Mouse (Mus musculus) hindbrain, embryonic 14.5 days (tissue): ENCODE data around the gene Ptpn18. TPM values are rescaled to one million over a fixed set of nuclear protein-coding genes. Genes with fewer than 3 reads are reported as not detected.
A peak's percentile ranks its signal among the peaks of the same experiment; 100 is the strongest.

ENCODE experiments used
- ATAC-seq: fragments of 200-750 bp; cut with Nextera tagmentation; 2 replicates; pipeline ENCODE4 v1.8.0; 2017; ENCODE audit warnings: moderate number of reproducible peaks, mild to moderate bottlenecking, moderate TSS enrichment, moderate library complexity; ENCODE audit not compliant: low FRiP score
- DNase-seq: peaks from one replicate; pipeline ENCODE4 v3.0.0-alpha.2; 2015; ENCODE audit warnings: low spot score
- H3K27ac ChIP-seq: fragments of 300-500 bp; sonication (generic); 2 replicates; pipeline ENCODE4 v1.5.1; 2014; ENCODE audit warnings: mild to moderate bottlenecking, moderate library complexity
- H3K27me3 ChIP-seq: fragments of 300-500 bp; sonication (generic); 2 replicates; pipeline ENCODE4 v1.6.1; 2014; ENCODE audit warnings: mild to moderate bottlenecking, low read length, mixed read lengths; ENCODE audit not compliant: control insufficient read depth, insufficient read depth
- H3K36me3 ChIP-seq: fragments of 300-500 bp; sonication (generic); replicated peaks from 2 replicates; pipeline ENCODE4 v1.6.1; 2014; ENCODE audit not compliant: control insufficient read depth, insufficient read depth
- H3K4me1 ChIP-seq: fragments of 300-500 bp; sonication (generic); replicated peaks from 2 replicates; pipeline ENCODE4 v1.6.1; 2014; ENCODE audit warnings: antibody characterized with exemption, low read length, mixed read lengths; ENCODE audit not compliant: control insufficient read depth, insufficient read depth
- H3K4me2 ChIP-seq: fragments of 300-500 bp; sonication (generic); replicated peaks from 2 replicates; pipeline ENCODE4 v1.6.1; 2014; ENCODE audit warnings: mild to moderate bottlenecking, moderate library complexity
- H3K4me3 ChIP-seq: fragments of 300-500 bp; sonication (generic); replicated peaks from 2 replicates; pipeline ENCODE4 v1.5.1; 2014; ENCODE audit warnings: mild to moderate bottlenecking, low read length
- H3K9ac ChIP-seq: fragments of 300-500 bp; sonication (generic); 2 replicates; pipeline ENCODE4 v1.6.1; 2014
- H3K9me3 ChIP-seq: fragments of 300-500 bp; sonication (generic); 2 replicates; pipeline ENCODE4 v1.6.1; 2016; ENCODE audit warnings: low read length; ENCODE audit not compliant: control insufficient read depth
- WGBS: fragments of 180-500 bp; shearing (Covaris S2); extraction: QIAGEN DNeasy Blood & Tissue Kit; methylation state at CpG from one replicate; pipeline ENCODE4 v1.1.7; 2014; 5-methylcytosine and 5-hydroxymethylcytosine counted together
- polyA plus RNA-seq: library from polyadenylated mRNA; unstranded; fragments of >200 nt; fragmentation: Nextera tagmentation; extraction: Ambion mirVana; gene quantifications from 2 replicates; pipeline ENCODE4 v1.2.1, GENCODE M21; 2014

Gene Ptpn18
- polyA plus RNA-seq, 1 experiment from 2014 or later = 6.8 TPM

GRCm38 (mm10) chr1:34478891-34479655 is 19.5 kb downstream of the Ptpn18 start:
- H3K4me1 ChIP-seq = no peaks in the 10 kb centered on the region
- no peak overlapping the region for H3K4me3 ChIP-seq
- no peaks in the 10 kb centered on the region for H3K27me3 ChIP-seq
- ATAC-seq (no peak), DNase-seq (no peak)
- H3K36me3 ChIP-seq = no peaks in the 10 kb centered on the region
- H3K9ac ChIP-seq = no peak overlapping the region
- no peaks in the 10 kb centered on the region for H3K9me3 ChIP-seq
- 77% methylated on average over 11 of the region's 11 CpGs for WGBS
- no peak overlapping the region for H3K27ac ChIP-seq
- H3K4me2 ChIP-seq = no peak overlapping the region

GRCm38 (mm10) chr1:34480801-34481200 is 21.2 kb downstream of the Ptpn18 start:
- H3K27me3 ChIP-seq = no peaks in the 10 kb centered on the region
- ATAC-seq = no peak
- no peak for DNase-seq
- no peak overlapping the region for H3K4me2 ChIP-seq
- H3K36me3 ChIP-seq = no peaks in the 10 kb centered on the region
- WGBS = 80% methylated on average over 5 of the region's 5 CpGs
- no peak overlapping the region for H3K27ac ChIP-seq
- no peaks in the 10 kb centered on the region; the same call in 1 of the 2 replicates for H3K4me1 ChIP-seq
- H3K9ac ChIP-seq = no peak overlapping the region
- H3K9me3 ChIP-seq = no peaks in the 10 kb centered on the region
- H3K4me3 ChIP-seq = no peak overlapping the region

GRCm38 (mm10) chr1:34481920-34482669 is 22.5 kb downstream of the Ptpn18 start:
- WGBS = 86% methylated on average over 5 of the region's 5 CpGs
- ATAC-seq = no peak

GRCm38 (mm10) chr1:34484470-34484869 is 24.9 kb downstream of the Ptpn18 start:
- H3K4me3 ChIP-seq = no peak overlapping the region
- no peaks in the 10 kb centered on the region for H3K9me3 ChIP-seq
- WGBS = 77% methylated on average over 10 of the region's 10 CpGs
- H3K9ac ChIP-seq = no peak overlapping the region
- no peak overlapping the region for H3K4me2 ChIP-seq
- no peaks in the 10 kb centered on the region for H3K36me3 ChIP-seq
- H3K27ac ChIP-seq = no peak overlapping the region
- no peak for ATAC-seq
- no peaks in the 10 kb centered on the region; the same call in 1 of the 2 replicates for H3K4me1 ChIP-seq
- H3K27me3 ChIP-seq = no peaks in the 10 kb centered on the region
- no peak for DNase-seq

More at GRCm38 (mm10) chr1:34481920-34482669, 22.5 kb downstream of the Ptpn18 start:
- Histone ChIP-seq H3K4me3 (no peak overlapping the region), H3K36me3 (no peaks in the 10 kb centered on the region), H3K4me1 (no peaks in the 10 kb centered on the region; the same call in 1 of the 2 replicates), H3K27me3 (no peaks in the 10 kb centered on the region), H3K27ac (no peak overlapping the region), H3K9me3 (no peaks in the 10 kb centered on the region), H3K4me2 (no peak overlapping the region), H3K9ac (no peak overlapping the region)
- no peak for DNase-seq

- Histone ChIP-seq H3K9me3 (no peaks in the 10 kb centered on the region), H3K27ac (no peak overlapping the region), H3K4me1 (no peaks in the 10 kb centered on the region; the same call in 1 of the 2 replicates), H3K4me3 (peak overlapping the region; percentile 21), H3K4me2 (peak overlapping the region; percentile 51), H3K9ac (peak overlapping the region; percentile 31; the same call in 1 of the 2 replicates), H3K27me3 (no peaks in the 10 kb centered on the region), H3K36me3 (no peaks in the 10 kb centered on the region)
- ATAC-seq = peak; percentile 53; the same call in 1 of the 2 replicates
- peak; percentile 67 for DNase-seq
- WGBS = 9% methylated on average over 25 of the region's 25 CpGs
Observed at GRCm38 (mm10) chr1:34485461-34486188, 26.1 kb downstream of the Ptpn18 start.

- no peak overlapping the region for H3K9ac ChIP-seq
- H3K4me2 ChIP-seq = no peak overlapping the region
- no peaks in the 10 kb centered on the region for H3K27me3 ChIP-seq
- H3K36me3 ChIP-seq = no peaks in the 10 kb centered on the region
- 92% methylated on average over 3 of the region's 3 CpGs for WGBS
- H3K27ac ChIP-seq = no peak overlapping the region
- no peaks in the 10 kb centered on the region for H3K9me3 ChIP-seq
- no peak for DNase-seq
- no peak overlapping the region for H3K4me3 ChIP-seq
- H3K4me1 ChIP-seq = no peaks in the 10 kb centered on the region; the same call in 1 of the 2 replicates
- ATAC-seq = no peak
Observed at GRCm38 (mm10) chr1:34487383-34487782, 27.8 kb downstream of the Ptpn18 start.

- no peak overlapping the region for H3K9ac ChIP-seq
- no peaks in the 10 kb centered on the region; the same call in 1 of the 2 replicates for H3K4me1 ChIP-seq
- no peak overlapping the region for H3K4me2 ChIP-seq
- no peak overlapping the region for H3K27ac ChIP-seq
- no peaks in the 10 kb centered on the region for H3K36me3 ChIP-seq
- no peak overlapping the region for H3K4me3 ChIP-seq
- DNase-seq (no peak), ATAC-seq (no peak)
- WGBS = 94% methylated on average over 6 of the region's 6 CpGs
- H3K9me3 ChIP-seq = no peaks in the 10 kb centered on the region
- no peaks in the 10 kb centered on the region for H3K27me3 ChIP-seq
Observed at GRCm38 (mm10) chr1:34489852-34490541, 30.4 kb downstream of the Ptpn18 start.

GRCm38 (mm10) chr1:34491480-34491879 is 31.9 kb downstream of the Ptpn18 start:
- no peaks in the 10 kb centered on the region for H3K9me3 ChIP-seq
- H3K27ac ChIP-seq = no peak overlapping the region
- no peak overlapping the region for H3K9ac ChIP-seq
- no peak overlapping the region for H3K4me3 ChIP-seq
- no peaks in the 10 kb centered on the region for H3K4me1 ChIP-seq
- ATAC-seq (no peak), DNase-seq (no peak)
- H3K36me3 ChIP-seq = no peaks in the 10 kb centered on the region
- H3K4me2 ChIP-seq = no peak overlapping the region
- WGBS = 92% methylated on average over 4 of the region's 4 CpGs
- no peaks in the 10 kb centered on the region for H3K27me3 ChIP-seq
